Mouse (Mus musculus) hindbrain, embryonic 13.5 days (tissue): ENCODE results near the gene Grifin. TPM values are rescaled to one million over a fixed set of nuclear protein-coding genes. Genes with fewer than 3 reads are reported as not detected.
A peak's percentile ranks its signal among the peaks of the same experiment; 100 is the strongest.

Experiments
- ATAC-seq: fragments of 200-750 bp; cut with Nextera tagmentation; 2 replicates; pipeline ENCODE4 v1.8.0; 2017; ENCODE audit warnings: moderate TSS enrichment; ENCODE audit not compliant: low FRiP score
- H3K27ac ChIP-seq: fragments of 300-500 bp; sonication (generic); 2 replicates; pipeline ENCODE4 v1.5.1; 2015; ENCODE audit warnings: inconsistent platforms, mild to moderate bottlenecking, moderate library complexity
- H3K27me3 ChIP-seq: fragments of 300-500 bp; sonication (generic); 2 replicates; pipeline ENCODE4 v1.6.1; 2015; ENCODE audit warnings: mild to moderate bottlenecking, inconsistent platforms
- H3K36me3 ChIP-seq: fragments of 300-500 bp; sonication (generic); 2 replicates; pipeline ENCODE4 v1.6.1; 2015; ENCODE audit warnings: mild to moderate bottlenecking, inconsistent platforms
- H3K4me1 ChIP-seq: fragments of 300-500 bp; sonication (generic); replicated peaks from 2 replicates; pipeline ENCODE4 v1.6.1; 2015; ENCODE audit warnings: inconsistent platforms
- H3K4me2 ChIP-seq: fragments of 300-500 bp; sonication (generic); 2 replicates; pipeline ENCODE4 v1.6.1; 2015; ENCODE audit warnings: inconsistent platforms, mild to moderate bottlenecking, moderate library complexity
- H3K4me3 ChIP-seq: fragments of 300-500 bp; sonication (generic); 2 replicates; pipeline ENCODE4 v1.5.1; 2015; ENCODE audit warnings: mild to moderate bottlenecking, inconsistent platforms
- H3K9ac ChIP-seq: fragments of 300-500 bp; sonication (generic); 2 replicates; pipeline ENCODE4 v1.6.1; 2015; ENCODE audit warnings: mild to moderate bottlenecking, inconsistent platforms
- H3K9me3 ChIP-seq: fragments of 300-500 bp; sonication (generic); 2 replicates; pipeline ENCODE4 v1.6.1; 2016; ENCODE audit warnings: inconsistent platforms
- WGBS: fragments of 180-500 bp; shearing (Covaris S2); methylation state at CpG from one replicate; pipeline ENCODE4 v1.1.7; 2015; 5-methylcytosine and 5-hydroxymethylcytosine counted together
- polyA plus RNA-seq: library from polyadenylated mRNA; unstranded; fragments of >200 nt; fragmentation: Nextera tagmentation; extraction: Ambion mirVana; gene quantifications from 2 replicates; pipeline ENCODE4 v1.2.1, GENCODE M21; 2015

The Grifin gene
- polyA plus RNA-seq, 1 experiment from 2014 or later, result not detected

GRCm38 (mm10) chr5:140606386-140606785, 41.5 kb upstream of the Grifin start:
- no peak overlapping the region for H3K27ac ChIP-seq
- H3K4me3 ChIP-seq, result peak overlapping the region; percentile 55
- peak overlapping the region; percentile 83 for H3K9ac ChIP-seq
- H3K27me3 ChIP-seq, result peaks cover 49% of the 10 kb centered on the region
- H3K4me2 ChIP-seq, result peak overlapping the region; percentile 86
- H3K4me1 ChIP-seq, result peaks cover 70% of the 10 kb centered on the region
- 2% methylated on average over 23 of the region's 23 CpGs for WGBS
- no peaks in the 10 kb centered on the region for H3K36me3 ChIP-seq
- no peaks in the 10 kb centered on the region for H3K9me3 ChIP-seq
- ATAC-seq, result no peak

GRCm38 (mm10) chr5:140605228-140605627, 40.4 kb upstream of the Grifin start:
- Histone ChIP-seq H3K27me3 (peaks cover 49% of the 10 kb centered on the region), H3K9ac (no peak overlapping the region), H3K4me3 (no peak overlapping the region), H3K36me3 (no peaks in the 10 kb centered on the region), H3K4me1 (peaks cover 62% of the 10 kb centered on the region), H3K27ac (no peak overlapping the region), H3K4me2 (no peak overlapping the region), H3K9me3 (no peaks in the 10 kb centered on the region)
- no peak for ATAC-seq
- 21% methylated on average over 3 of the region's 3 CpGs for WGBS

GRCm38 (mm10) chr5:140604386-140604785, 39.5 kb upstream of the Grifin start:
- Histone ChIP-seq H3K4me1 (peaks cover 59% of the 10 kb centered on the region), H3K36me3 (no peaks in the 10 kb centered on the region), H3K4me2 (no peak overlapping the region), H3K9me3 (no peaks in the 10 kb centered on the region), H3K27ac (no peak overlapping the region), H3K9ac (no peak overlapping the region), H3K27me3 (peaks cover 45% of the 10 kb centered on the region), H3K4me3 (no peak overlapping the region)
- ATAC-seq, result no peak
- WGBS, result 76% methylated on average over 8 of the region's 8 CpGs

- Histone ChIP-seq H3K4me3 (no peak overlapping the region), H3K27me3 (peaks cover 31% of the 10 kb centered on the region)
These were observed 37.7 kb upstream of the Grifin start for GRCm38 (mm10) chr5:140602540-140602939.

GRCm38 (mm10) chr5:140601712-140602111, 36.8 kb upstream of the Grifin start:
- Histone ChIP-seq H3K9ac (no peak overlapping the region), H3K4me1 (peaks cover 34% of the 10 kb centered on the region), H3K4me2 (no peak overlapping the region), H3K36me3 (no peaks in the 10 kb centered on the region), H3K4me3 (no peak overlapping the region), H3K27me3 (peaks cover 23% of the 10 kb centered on the region), H3K27ac (0 out of 2 replicates have a peak overlapping the region, but pooled peaks have one; percentile 48), H3K9me3 (no peaks in the 10 kb centered on the region)
- peak; percentile 63; the same call in 1 of the 2 replicates for ATAC-seq
- WGBS, result 50% methylated on average over 12 of the region's 12 CpGs

More at GRCm38 (mm10) chr5:140602540-140602939, 37.7 kb upstream of the Grifin start:
- Histone ChIP-seq H3K36me3 (no peaks in the 10 kb centered on the region), H3K4me2 (no peak overlapping the region), H3K9me3 (no peaks in the 10 kb centered on the region), H3K9ac (no peak overlapping the region), H3K4me1 (peaks cover 42% of the 10 kb centered on the region), H3K27ac (no peak overlapping the region)
- 44% methylated on average over 2 of the region's 2 CpGs for WGBS
- no peak for ATAC-seq

GRCm38 (mm10) chr5:140599939-140600338, 35.1 kb upstream of the Grifin start:
- no peak for ATAC-seq
- no peaks in the 10 kb centered on the region for H3K9me3 ChIP-seq
- H3K27me3 ChIP-seq, result peaks cover 7% of the 10 kb centered on the region; the same call in 1 of the 2 replicates
- no peak overlapping the region for H3K4me3 ChIP-seq
- no peak overlapping the region for H3K27ac ChIP-seq
- no peaks in the 10 kb centered on the region for H3K36me3 ChIP-seq
- WGBS, result 55% methylated on average over 5 of the region's 5 CpGs
- H3K4me2 ChIP-seq, result no peak overlapping the region
- H3K9ac ChIP-seq, result no peak overlapping the region
- peaks cover 17% of the 10 kb centered on the region for H3K4me1 ChIP-seq

GRCm38 (mm10) chr5:140597787-140598186, 32.9 kb upstream of the Grifin start:
- H3K27me3 ChIP-seq, result no peaks in the 10 kb centered on the region
- H3K4me2 ChIP-seq, result no peak overlapping the region
- no peaks in the 10 kb centered on the region for H3K36me3 ChIP-seq
- ATAC-seq, result no peak
- H3K4me3 ChIP-seq, result no peak overlapping the region
- no peak overlapping the region for H3K9ac ChIP-seq
- H3K9me3 ChIP-seq, result no peaks in the 10 kb centered on the region
- H3K27ac ChIP-seq, result no peak overlapping the region
- WGBS, result 87% methylated on average over 4 of the region's 4 CpGs
- H3K4me1 ChIP-seq, result peaks cover 16% of the 10 kb centered on the region

GRCm38 (mm10) chr5:140596927-140597588, 32.2 kb upstream of the Grifin start:
- Histone ChIP-seq H3K9ac (no peak overlapping the region), H3K27ac (0 out of 2 replicates have a peak overlapping the region, but pooled peaks have one; percentile 12), H3K27me3 (no peaks in the 10 kb centered on the region), H3K4me3 (no peak overlapping the region), H3K9me3 (no peaks in the 10 kb centered on the region), H3K4me1 (peaks cover 10% of the 10 kb centered on the region), H3K4me2 (no peak overlapping the region), H3K36me3 (no peaks in the 10 kb centered on the region)
- ATAC-seq, result no peak
- WGBS, result 77% methylated on average over 18 of the region's 18 CpGs

GRCm38 (mm10) chr5:140596426-140596825, 31.6 kb upstream of the Grifin start:
- Histone ChIP-seq H3K9ac (no peak overlapping the region), H3K27ac (no peak overlapping the region), H3K4me1 (peaks cover 3% of the 10 kb centered on the region), H3K4me3 (no peak overlapping the region), H3K9me3 (no peaks in the 10 kb centered on the region), H3K27me3 (no peaks in the 10 kb centered on the region), H3K36me3 (no peaks in the 10 kb centered on the region), H3K4me2 (no peak overlapping the region)
- 82% methylated on average over 3 of the region's 3 CpGs for WGBS
- no peak for ATAC-seq

- Histone ChIP-seq H3K9ac (no peak overlapping the region), H3K27ac (no peak overlapping the region), H3K27me3 (no peaks in the 10 kb centered on the region), H3K4me1 (no peaks in the 10 kb centered on the region), H3K4me3 (no peak overlapping the region), H3K36me3 (no peaks in the 10 kb centered on the region), H3K9me3 (no peaks in the 10 kb centered on the region), H3K4me2 (no peak overlapping the region)
- 71% methylated on average over 5 of the region's 5 CpGs for WGBS
- no peak for ATAC-seq
These were observed 30.0 kb upstream of the Grifin start for GRCm38 (mm10) chr5:140594846-140595245.

GRCm38 (mm10) chr5:140589082-140589774, 24.4 kb upstream of the Grifin start:
- no peak overlapping the region for H3K4me3 ChIP-seq
- H3K9ac ChIP-seq, result no peak overlapping the region
- no peaks in the 10 kb centered on the region for H3K36me3 ChIP-seq
- H3K27me3 ChIP-seq, result no peaks in the 10 kb centered on the region
- peaks cover 5% of the 10 kb centered on the region for H3K4me1 ChIP-seq
- H3K4me2 ChIP-seq, result no peak overlapping the region
- ATAC-seq, result no peak
- H3K27ac ChIP-seq, result no peak overlapping the region
- WGBS, result 95% methylated on average over 16 of the region's 16 CpGs
- H3K9me3 ChIP-seq, result no peaks in the 10 kb centered on the region

GRCm38 (mm10) chr5:140583732-140584368, 19.0 kb upstream of the Grifin start:
- 0 out of 2 replicates have a peak overlapping the region, but pooled peaks have one; percentile 24 for H3K9ac ChIP-seq
- H3K36me3 ChIP-seq, result no peaks in the 10 kb centered on the region
- H3K9me3 ChIP-seq, result no peaks in the 10 kb centered on the region
- peak overlapping the region; percentile 76 for H3K27ac ChIP-seq
- no peak overlapping the region for H3K4me2 ChIP-seq
- WGBS, result 24% methylated on average over 6 of the region's 6 CpGs
- H3K4me1 ChIP-seq, result peaks cover 48% of the 10 kb centered on the region
- no peaks in the 10 kb centered on the region; the same call in 1 of the 2 replicates for H3K27me3 ChIP-seq
- no peak overlapping the region for H3K4me3 ChIP-seq
- peak; percentile 78 for ATAC-seq
